Mouse (Mus musculus) MEL (cell line): ENCODE data around the gene Sdhaf1.

ENCODE experiments used
- GATA1 ChIP-seq: IDR thresholded peaks from 2 replicates; pipeline ENCODE4 v1.6.1; 2011; ENCODE audit warnings: low read depth, low read length, improper control_type of control experiment
- NELFE ChIP-seq: IDR thresholded peaks from 2 replicates; pipeline ENCODE4 v1.6.1; 2011; ENCODE audit warnings: low read depth, low read length, improper control_type of control experiment

DNA sequence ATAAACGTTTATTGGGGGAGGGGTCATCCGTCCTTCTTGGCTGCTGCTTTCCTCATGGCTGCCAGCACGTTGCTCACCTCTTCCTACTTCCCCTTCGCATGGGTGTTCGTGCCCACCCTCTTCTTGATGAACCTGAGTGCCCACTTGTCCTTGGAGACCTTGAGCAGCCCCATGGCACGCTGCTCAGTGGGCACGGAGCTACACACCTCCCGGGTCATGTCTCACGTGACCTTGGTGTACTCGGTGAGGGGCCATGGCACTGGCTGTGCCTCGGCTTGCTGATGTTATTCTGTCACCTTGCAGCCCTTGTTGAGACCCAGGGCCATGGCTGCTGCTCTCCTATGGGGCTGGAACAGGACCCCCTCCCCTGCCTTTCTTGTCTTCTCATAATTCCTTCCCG, 13.6 kb downstream of the Sdhaf1 start:
- TF ChIP-seq GATA1 = no peak
- TF ChIP-seq NELFE = no peak
